Mouse (Mus musculus) liver, postnatal 0 days (tissue): Measurements from ENCODE around the gene Nkx3-2. TPM values are rescaled to one million over a fixed set of nuclear protein-coding genes. Genes with fewer than 3 reads are reported as not detected.
A peak's percentile ranks its signal among the peaks of the same experiment; 100 is the strongest.

Experiments used
- ATAC-seq: fragments of 200-750 bp; cut with Nextera tagmentation; 2 replicates; pipeline ENCODE4 v1.8.0; 2017; ENCODE audit warnings: mild to moderate bottlenecking, moderate library complexity
- DNase-seq: peaks from one replicate; pipeline ENCODE4 v3.0.0-alpha.2; 2016
- H3K27ac ChIP-seq: fragments of 300-500 bp; sonication (generic); 2 replicates; pipeline ENCODE4 v1.5.1; 2014; ENCODE audit warnings: antibody characterized with exemption, moderate library complexity, mild to moderate bottlenecking, low read depth
- H3K27me3 ChIP-seq: fragments of 300-500 bp; sonication (generic); 2 replicates; pipeline ENCODE4 v1.6.1; 2014; ENCODE audit warnings: low read length, control low read depth, mixed read lengths; ENCODE audit not compliant: insufficient read depth
- H3K36me3 ChIP-seq: fragments of 300-500 bp; sonication (generic); replicated peaks from 2 replicates; pipeline ENCODE4 v1.6.1; 2014; ENCODE audit warnings: mild to moderate bottlenecking, control low read depth, low read length, moderate library complexity, mixed read lengths; ENCODE audit not compliant: insufficient read depth
- H3K4me1 ChIP-seq: fragments of 300-500 bp; sonication (generic); 2 replicates; pipeline ENCODE4 v1.6.1; 2014; ENCODE audit warnings: antibody characterized with exemption, mild to moderate bottlenecking, control low read depth; ENCODE audit not compliant: insufficient read depth
- H3K4me2 ChIP-seq: fragments of 300-500 bp; sonication (generic); 2 replicates; pipeline ENCODE4 v1.6.1; 2014; ENCODE audit warnings: low read depth, mild to moderate bottlenecking, low read length, moderate library complexity, mixed read lengths
- H3K4me3 ChIP-seq: fragments of 300-500 bp; sonication (generic); 2 replicates; pipeline ENCODE4 v1.5.1; 2014; ENCODE audit warnings: low read depth, low read length
- H3K9ac ChIP-seq: fragments of 300-500 bp; sonication (generic); replicated peaks from 2 replicates; pipeline ENCODE4 v1.6.1; 2014; ENCODE audit warnings: mild to moderate bottlenecking, moderate library complexity
- H3K9me3 ChIP-seq: fragments of 300-500 bp; sonication (generic); 2 replicates; pipeline ENCODE4 v1.6.1; 2016; ENCODE audit warnings: mild to moderate bottlenecking, control low read depth, low read length, mixed read lengths
- CTCF ChIP-seq: sonication (generic); IDR thresholded peaks from 2 replicates; pipeline ENCODE4 v1.5.1; 2016; ENCODE audit warnings: antibody characterized with exemption, low read depth
- EP300 ChIP-seq: IDR thresholded peaks from 2 replicates; pipeline ENCODE4 v1.6.1; 2016; ENCODE audit warnings: antibody characterized with exemption, low read depth, mild to moderate bottlenecking
- WGBS: fragments of 180-500 bp; shearing (Covaris S2); extraction: QIAGEN DNeasy Blood & Tissue Kit; methylation state at CpG from one replicate; pipeline ENCODE4 v1.1.7; 2014; ENCODE audit not compliant: insufficient replicate concordance; 5-methylcytosine and 5-hydroxymethylcytosine counted together
- polyA plus RNA-seq: library from polyadenylated mRNA; unstranded; fragments of >200 nt; fragmentation: Nextera tagmentation; extraction: Ambion mirVana; gene quantifications from 2 replicates; pipeline ENCODE4 v1.2.1, GENCODE M21; 2015

Gene Nkx3-2
- not detected in 2 replicates for polyA plus RNA-seq

DNA sequence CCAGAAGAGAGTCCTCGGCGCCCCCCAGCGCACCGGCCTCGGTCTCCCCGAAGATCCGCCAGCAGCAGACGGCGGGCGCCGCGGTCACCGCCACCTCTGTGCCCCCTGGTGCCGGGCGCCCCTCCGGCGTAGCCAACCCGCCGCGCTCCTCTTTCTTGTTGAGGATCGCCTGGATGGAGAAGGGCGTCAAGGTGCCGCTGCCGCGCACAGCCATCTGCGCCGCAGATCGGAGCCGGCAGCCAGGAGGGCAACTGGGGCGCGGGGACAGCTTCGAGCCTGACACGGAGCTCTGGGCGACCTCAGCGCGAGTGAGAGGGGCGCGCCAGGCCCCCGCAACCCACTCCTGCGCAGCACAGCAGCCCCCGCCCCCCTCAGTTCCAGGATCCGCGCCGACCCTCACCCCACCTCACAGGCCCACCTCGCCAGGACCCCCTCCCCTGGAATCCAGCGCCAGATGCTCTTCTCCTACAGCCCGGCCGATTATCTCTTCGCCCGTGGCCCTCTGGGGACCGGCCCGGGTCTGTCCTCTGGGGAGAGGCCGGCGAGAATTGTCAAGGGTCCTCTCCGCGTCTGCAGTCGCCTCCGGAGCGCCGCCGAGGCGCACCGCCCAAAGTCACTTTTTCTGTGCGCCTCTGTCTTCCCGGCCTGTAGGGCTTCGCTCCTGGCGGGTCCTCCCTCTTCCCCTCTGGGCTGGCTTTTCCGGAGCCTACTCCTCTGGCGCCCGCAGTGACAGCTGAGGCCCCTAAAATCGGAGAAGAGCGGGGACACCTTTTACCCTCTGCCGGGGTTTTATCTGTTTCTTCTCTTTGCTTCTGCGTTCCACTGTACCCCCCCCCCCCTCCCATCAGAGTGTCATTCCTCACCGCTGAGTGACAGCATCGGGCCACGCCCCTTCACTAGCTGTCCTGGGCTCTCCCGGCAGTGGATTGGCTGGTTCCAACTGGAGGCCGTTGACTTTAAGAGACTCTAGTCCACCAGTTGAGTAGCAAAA lies at the start of gene Nkx3-2:
Nkx3-2 (minus strand) TSS at position 771 of the 991 bp plus-strand sequence.
- DNase-seq (no peak), ATAC-seq (no peak)
- Histone ChIP-seq H3K36me3 (no peaks in the 10 kb centered on the region), H3K27me3 (peaks cover 88% of the 10 kb centered on the region), H3K9ac (no peak within 1 kb of the TSS), H3K9me3 (no peaks in the 10 kb centered on the region), H3K4me2 (peak within 1 kb of the TSS; percentile 38), H3K27ac (no peak within 1 kb of the TSS), H3K4me3 (peak within 1 kb of the TSS; percentile 17), H3K4me1 (0 out of 2 replicates have a peak, but pooled peaks cover 5% of the 10 kb centered on the region)
- under 1% methylated on average over 63 of the region's 79 CpGs for WGBS
- TF ChIP-seq CTCF (no peak), EP300 (no peak)

DNA sequence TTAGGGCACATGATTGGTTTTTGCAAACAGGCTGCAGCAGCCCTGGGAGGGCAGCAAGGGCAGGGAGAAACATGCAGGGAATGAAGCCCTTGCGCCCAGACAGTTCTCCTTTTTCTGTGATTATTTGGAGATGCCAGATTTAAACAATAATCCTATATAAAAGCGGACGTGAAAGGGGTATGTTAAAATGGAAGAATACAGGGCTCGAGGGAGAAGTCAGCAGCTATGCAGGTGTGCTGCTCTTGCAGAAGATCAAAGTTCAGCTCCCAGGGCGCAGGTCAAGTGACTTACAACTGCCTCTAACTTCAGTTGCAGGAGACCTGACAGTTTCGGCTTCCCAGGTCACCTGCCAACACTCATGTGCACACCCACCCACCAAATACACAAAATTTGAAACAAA lies 48.2 kb upstream of the Nkx3-2 start:
- Histone ChIP-seq H3K4me3 (no peak overlapping the region), H3K4me1 (no peaks in the 10 kb centered on the region), H3K4me2 (no peak overlapping the region), H3K27me3 (no peaks in the 10 kb centered on the region), H3K9ac (no peak overlapping the region), H3K36me3 (peaks cover 60% of the 10 kb centered on the region), H3K27ac (no peak overlapping the region), H3K9me3 (no peaks in the 10 kb centered on the region)
- DNase-seq, result no peak
- ATAC-seq, result no peak
- 79% methylated on average over 6 of the region's 6 CpGs for WGBS
- TF ChIP-seq EP300 (no peak), CTCF (no peak)

DNA sequence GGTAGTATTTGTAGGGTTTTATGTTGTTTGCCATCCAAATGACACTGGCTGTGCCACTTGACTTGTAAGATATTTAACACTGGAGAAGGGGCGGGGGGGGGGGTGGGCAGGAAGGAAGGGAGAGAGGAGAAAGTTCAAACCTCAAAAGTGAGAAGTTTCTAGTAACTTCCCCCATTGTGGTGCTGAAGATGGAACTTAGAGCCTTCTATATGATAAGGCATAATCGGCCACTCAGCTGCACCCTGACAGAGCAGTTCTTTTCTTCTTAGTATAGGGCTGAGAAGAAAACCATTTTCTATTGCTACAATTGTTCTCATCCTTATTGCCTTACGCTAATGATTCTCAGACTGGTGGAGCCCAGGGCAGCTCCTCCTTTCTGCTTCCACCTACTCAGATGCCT lies 47.0 kb upstream of the Nkx3-2 start:
- H3K9me3 ChIP-seq, result no peaks in the 10 kb centered on the region
- H3K4me3 ChIP-seq, result no peak overlapping the region
- H3K36me3 ChIP-seq, result peaks cover 55% of the 10 kb centered on the region
- H3K27ac ChIP-seq, result no peak overlapping the region
- DNase-seq, result no peak
- ATAC-seq, result no peak
- TF ChIP-seq EP300 (no peak), CTCF (no peak)
- H3K27me3 ChIP-seq, result no peaks in the 10 kb centered on the region
- H3K4me1 ChIP-seq, result no peaks in the 10 kb centered on the region
- no peak overlapping the region for H3K4me2 ChIP-seq
- no peak overlapping the region for H3K9ac ChIP-seq
- WGBS, result 46% methylated on average over 3 of the region's 3 CpGs

DNA sequence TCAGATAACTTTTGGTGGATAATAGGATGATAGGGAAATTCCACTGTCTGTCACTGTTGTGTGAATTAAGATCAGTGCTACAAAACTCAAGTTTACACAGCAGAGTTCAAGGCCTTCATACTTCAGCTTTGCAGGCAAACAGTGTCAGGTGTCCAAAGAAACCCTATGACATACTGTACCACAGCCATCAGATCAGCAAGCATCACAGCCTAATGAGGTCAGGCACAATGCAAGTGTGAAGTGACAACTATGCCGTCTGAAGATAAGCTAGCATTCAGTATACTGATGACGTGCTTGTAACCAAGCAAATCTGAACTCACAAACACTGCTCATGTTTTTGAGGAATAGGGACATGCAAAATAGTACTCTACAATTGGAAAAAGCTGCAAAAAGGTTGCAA lies 43.1 kb upstream of the Nkx3-2 start:
- Histone ChIP-seq H3K9me3 (no peaks in the 10 kb centered on the region), H3K9ac (no peak overlapping the region), H3K27ac (no peak overlapping the region), H3K36me3 (peaks cover 47% of the 10 kb centered on the region), H3K4me3 (no peak overlapping the region), H3K27me3 (no peaks in the 10 kb centered on the region), H3K4me1 (no peaks in the 10 kb centered on the region), H3K4me2 (no peak overlapping the region)
- TF ChIP-seq CTCF (no peak), EP300 (no peak)
- WGBS, result 79% methylated on average over 2 of the region's 2 CpGs
- ATAC-seq, result no peak
- DNase-seq, result no peak

DNA sequence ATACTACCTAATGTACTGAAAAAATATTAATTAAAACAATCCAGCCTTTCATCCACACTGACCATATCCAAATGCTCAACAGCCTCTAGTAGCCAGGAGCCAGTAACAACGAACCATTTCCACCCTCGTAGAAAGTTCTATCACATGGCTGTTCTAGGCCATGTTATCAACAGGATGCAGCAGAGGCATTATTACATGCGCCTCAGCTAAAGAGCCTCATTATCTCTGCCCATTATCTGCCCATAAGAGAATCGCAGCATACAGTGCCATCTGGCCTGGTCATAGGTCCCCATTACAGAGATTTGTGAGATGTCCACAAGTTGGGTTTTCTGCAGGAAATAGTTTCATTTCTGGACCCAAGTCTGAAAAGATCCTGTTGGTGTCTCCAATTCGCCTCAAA lies 41.9 kb upstream of the Nkx3-2 start:
- no peaks in the 10 kb centered on the region for H3K4me1 ChIP-seq
- DNase-seq (no peak), ATAC-seq (no peak)
- H3K4me2 ChIP-seq, result no peak overlapping the region
- H3K9ac ChIP-seq, result no peak overlapping the region
- no peak overlapping the region for H3K4me3 ChIP-seq
- no peaks in the 10 kb centered on the region for H3K9me3 ChIP-seq
- peaks cover 40% of the 10 kb centered on the region for H3K36me3 ChIP-seq
- WGBS, result 53% methylated on average over 5 of the region's 5 CpGs
- no peak for TF ChIP-seq EP300
- TF ChIP-seq CTCF, result no peak
- no peaks in the 10 kb centered on the region for H3K27me3 ChIP-seq
- no peak overlapping the region for H3K27ac ChIP-seq

DNA sequence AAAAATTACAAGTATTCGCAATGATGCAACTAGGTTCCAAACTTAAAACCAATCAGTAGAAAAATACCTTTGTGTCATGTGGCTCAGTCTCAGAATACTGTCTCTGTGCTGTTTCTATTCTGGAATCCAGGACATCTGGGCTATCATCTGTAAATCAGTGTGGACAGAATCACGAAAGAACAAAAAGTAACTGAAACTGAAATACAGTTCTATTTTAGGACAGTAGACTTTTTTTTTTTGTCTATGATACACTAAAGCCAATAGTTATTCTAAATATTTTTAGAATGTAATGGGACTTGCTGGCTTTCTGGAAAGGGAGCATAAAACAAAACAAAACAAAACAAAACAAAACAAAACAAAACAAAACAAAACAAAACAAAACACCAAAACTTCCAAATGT lies 40.8 kb upstream of the Nkx3-2 start:
- Histone ChIP-seq H3K36me3 (peaks cover 42% of the 10 kb centered on the region), H3K27me3 (no peaks in the 10 kb centered on the region), H3K9ac (no peak overlapping the region), H3K9me3 (no peaks in the 10 kb centered on the region), H3K4me3 (no peak overlapping the region), H3K4me2 (no peak overlapping the region), H3K4me1 (no peaks in the 10 kb centered on the region), H3K27ac (no peak overlapping the region)
- TF ChIP-seq CTCF, result no peak
- TF ChIP-seq EP300, result no peak
- DNase-seq (no peak), ATAC-seq (no peak)
- WGBS, result 84% methylated on average over 2 of the region's 2 CpGs
